Mouse (Mus musculus) lung, adult 2 months (tissue): ENCODE results near the gene Gna13. TPM values are rescaled to one million over a fixed set of nuclear protein-coding genes. Genes with fewer than 3 reads are reported as not detected.
"Not testable (repeated sequence)": the region's sequence is repeated elsewhere in the genome, so short reads cannot be mapped to it uniquely, and the experiment has no call there.

Source experiments
- DNase-seq: peaks from one replicate; pipeline ENCODE4 v3.0.0; 2022
- H3K4me1 ChIP-seq: fragments of 200-500 bp; 2 replicates; pipeline ENCODE4 v1.6.1; 2011; ENCODE audit warnings: low read length; ENCODE audit not compliant: control insufficient read depth, insufficient read depth
- H3K4me3 ChIP-seq: fragments of 200-500 bp; replicated peaks from 2 replicates; pipeline ENCODE3; 2011; ENCODE audit warnings: low read depth, mild to moderate bottlenecking, control low read depth, low read length; ENCODE audit errors: extremely low read depth
- CTCF ChIP-seq: fragments of 200-500 bp; IDR thresholded peaks from 2 replicates; pipeline ENCODE4 v1.5.1; 2011; ENCODE audit warnings: mild to moderate bottlenecking, low read length, control low read depth; ENCODE audit not compliant: insufficient read depth
- POLR2A ChIP-seq: fragments of 200-500 bp; IDR thresholded peaks from 2 replicates; pipeline ENCODE4 v1.6.1; 2011; ENCODE audit warnings: low read depth, mild to moderate bottlenecking, control low read depth, low read length, borderline replicate concordance; ENCODE audit errors: extremely low read depth
- WGBS: fragments of 180-500 bp; shearing (Covaris S2); methylation state at CpG from one replicate; pipeline ENCODE4 v1.1.7; 2018; 5-methylcytosine and 5-hydroxymethylcytosine counted together
- polyA plus RNA-seq: library from polyadenylated mRNA; depleted of rRNA; stranded (reverse); fragments of >200 nt; gene quantifications from 2 replicates; pipeline ENCODE4 v1.2.3, GENCODE M21; 2012

Gna13 gene
- polyA plus RNA-seq, 1 experiment: 42.6 TPM

DNA sequence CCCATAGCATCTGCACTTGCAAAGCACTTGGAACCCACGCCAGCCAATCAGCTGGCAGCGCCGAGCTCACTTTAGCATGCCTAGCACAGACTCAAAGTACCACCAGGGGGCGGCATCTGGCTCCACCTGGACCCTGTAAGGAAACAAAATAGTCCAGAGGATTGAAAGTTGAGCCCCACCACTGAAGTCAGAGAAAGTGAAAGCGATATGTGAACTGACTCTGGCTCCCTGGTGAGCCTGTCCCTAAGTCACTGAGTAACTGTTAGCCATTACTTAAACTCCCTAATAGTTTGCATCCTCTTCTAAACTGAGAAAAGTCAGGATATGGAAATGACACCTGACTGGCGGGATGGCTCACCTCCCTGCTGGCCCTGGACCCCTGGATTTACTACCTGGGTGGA lies 31.2 kb upstream of the Gna13 start:
- H3K4me1 ChIP-seq: no peaks in the 10 kb centered on the region
- DNase-seq: peak; percentile 89
- 3% methylated on average over 6 of the region's 6 CpGs for WGBS
- peak overlapping the region; percentile 62 for H3K4me3 ChIP-seq
- no peak for TF ChIP-seq POLR2A
- peak; percentile 80 for TF ChIP-seq CTCF

DNA sequence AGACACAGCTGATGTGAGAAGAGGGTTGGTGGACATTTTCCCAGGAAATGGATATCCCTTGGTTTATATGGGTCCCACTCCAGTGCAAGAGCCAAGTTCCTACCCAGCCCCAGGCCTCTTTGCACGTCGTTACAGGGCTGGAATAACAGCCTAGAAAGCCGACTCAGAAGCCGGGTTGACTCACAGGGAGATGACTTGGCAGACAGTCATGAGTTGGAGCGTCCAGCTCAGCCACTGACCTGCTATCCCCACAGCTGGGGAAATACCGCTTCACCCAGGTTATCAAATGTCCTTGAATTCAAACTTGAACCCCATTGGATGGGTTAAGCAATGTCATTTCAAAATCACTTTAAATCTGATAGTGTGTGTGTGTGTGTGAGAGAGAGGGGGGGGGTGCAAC lies 29.9 kb upstream of the Gna13 start:
- TF ChIP-seq CTCF: no peak
- TF ChIP-seq POLR2A: no peak
- no peaks in the 10 kb centered on the region for H3K4me1 ChIP-seq
- 57% methylated on average over 6 of the region's 6 CpGs for WGBS
- DNase-seq: no peak
- no peak overlapping the region for H3K4me3 ChIP-seq

DNA sequence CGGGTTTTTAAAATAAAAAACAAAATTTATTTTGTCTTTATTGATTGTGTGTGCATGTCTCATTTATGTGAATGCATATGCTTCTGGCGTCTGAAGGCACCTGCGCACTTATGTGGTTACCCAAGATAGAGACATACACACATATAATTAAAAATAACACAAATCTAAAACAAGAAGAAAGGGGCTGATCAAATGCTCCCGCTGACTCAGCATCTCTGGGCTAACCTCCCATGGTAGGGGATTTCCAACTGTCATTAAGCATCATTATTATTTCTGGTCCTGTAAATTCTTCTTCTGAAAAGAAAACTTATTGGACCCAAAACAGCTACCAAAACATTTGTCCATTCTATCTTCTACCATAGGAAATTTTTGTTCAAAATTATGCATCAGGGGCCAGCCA lies 27.9 kb upstream of the Gna13 start:
- 94% methylated on average over 4 of the region's 4 CpGs for WGBS
- no peak for DNase-seq
- TF ChIP-seq CTCF (no peak), POLR2A (no peak)
- no peak overlapping the region for H3K4me3 ChIP-seq
- no peaks in the 10 kb centered on the region for H3K4me1 ChIP-seq

DNA sequence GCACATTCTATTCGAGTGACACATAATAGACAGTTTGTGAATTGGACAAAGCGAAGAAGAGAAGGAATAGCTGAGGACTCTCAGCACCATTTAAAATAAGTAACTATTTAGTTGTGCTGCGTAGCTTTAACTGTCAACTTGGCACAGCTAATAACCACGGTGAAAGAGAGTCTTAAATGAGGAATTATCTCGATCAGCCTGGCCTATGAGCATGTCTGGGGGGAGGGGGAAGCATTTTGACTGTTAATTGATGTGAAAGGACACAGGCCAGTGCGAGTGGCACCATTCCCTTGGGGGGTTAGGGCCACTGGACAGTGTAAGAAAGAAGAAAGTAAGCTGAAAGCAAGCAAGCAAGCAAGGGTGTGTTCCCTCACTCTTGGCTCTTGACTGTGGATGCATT lies 26.7 kb upstream of the Gna13 start:
- H3K4me1 ChIP-seq: no peaks in the 10 kb centered on the region
- no peak overlapping the region for H3K4me3 ChIP-seq
- 55% methylated on average over 6 of the region's 6 CpGs for WGBS
- no peak for DNase-seq
- no peak for TF ChIP-seq POLR2A
- no peak for TF ChIP-seq CTCF

DNA sequence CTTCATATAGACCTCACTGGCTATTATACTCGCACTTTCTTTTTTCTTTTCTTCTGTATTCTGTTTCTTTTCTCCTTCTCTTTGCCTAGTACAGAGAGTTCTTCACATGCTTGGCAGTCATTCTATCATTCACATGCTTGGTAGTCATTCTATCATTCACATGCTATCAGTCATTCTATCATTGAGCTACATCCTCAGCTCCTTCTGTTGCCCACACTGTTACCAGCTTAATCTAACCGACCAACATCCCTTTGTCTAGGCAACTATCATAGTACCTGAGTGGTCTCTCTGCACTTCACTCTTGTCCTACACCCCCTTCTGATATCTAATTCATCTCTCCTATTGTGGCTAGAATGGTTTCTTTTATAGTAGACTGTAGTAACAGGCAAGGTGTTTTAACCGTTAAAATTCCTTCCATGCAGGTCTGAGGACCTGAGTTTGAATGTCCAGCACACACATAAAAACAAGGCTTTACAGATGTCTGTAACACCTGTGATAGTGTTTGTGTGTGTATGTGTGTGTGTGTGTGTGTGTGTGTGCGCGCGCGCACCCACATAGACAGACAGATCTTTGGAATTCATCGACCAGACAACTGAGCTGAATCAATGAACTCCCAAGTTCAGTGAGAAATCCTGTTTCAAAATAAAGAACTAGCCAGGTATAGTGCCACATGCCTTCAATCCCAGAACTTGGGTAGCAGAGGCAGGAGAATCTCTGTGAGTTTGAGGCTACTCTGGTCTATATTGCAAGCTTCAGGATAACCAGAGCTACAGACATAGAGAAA lies 23.3 kb upstream of the Gna13 start:
- Histone ChIP-seq H3K4me1 (peaks cover 13% of the 10 kb centered on the region), H3K4me3 (no peak overlapping the region)
- TF ChIP-seq CTCF (no peak), POLR2A (no peak)
- 95% methylated on average over 8 of the region's 8 CpGs for WGBS
- DNase-seq: no peak

DNA sequence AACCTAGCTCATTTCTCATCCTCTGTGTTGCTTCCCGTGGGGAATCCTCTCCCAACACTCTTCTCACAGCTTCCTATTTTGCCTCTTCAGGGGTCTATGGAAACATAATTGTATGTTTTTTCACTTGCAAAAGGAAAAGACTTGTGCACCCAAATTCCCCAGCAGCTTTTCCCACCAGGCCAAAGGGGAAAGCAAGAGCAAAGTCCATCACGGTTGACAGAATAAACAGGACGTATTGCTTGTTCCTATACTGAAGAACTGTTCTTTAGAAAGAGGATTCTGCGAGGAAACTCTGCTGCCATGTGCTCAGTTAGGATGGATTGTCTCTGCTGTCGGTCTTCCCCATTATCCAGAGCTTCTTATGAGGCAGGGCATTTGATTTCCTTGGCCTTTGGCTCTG lies 22.1 kb upstream of the Gna13 start:
- TF ChIP-seq POLR2A (no peak), CTCF (no peak)
- Histone ChIP-seq H3K4me1 (peaks cover 18% of the 10 kb centered on the region), H3K4me3 (no peak overlapping the region)
- WGBS: 56% methylated on average over 5 of the region's 5 CpGs
- DNase-seq: no peak

DNA sequence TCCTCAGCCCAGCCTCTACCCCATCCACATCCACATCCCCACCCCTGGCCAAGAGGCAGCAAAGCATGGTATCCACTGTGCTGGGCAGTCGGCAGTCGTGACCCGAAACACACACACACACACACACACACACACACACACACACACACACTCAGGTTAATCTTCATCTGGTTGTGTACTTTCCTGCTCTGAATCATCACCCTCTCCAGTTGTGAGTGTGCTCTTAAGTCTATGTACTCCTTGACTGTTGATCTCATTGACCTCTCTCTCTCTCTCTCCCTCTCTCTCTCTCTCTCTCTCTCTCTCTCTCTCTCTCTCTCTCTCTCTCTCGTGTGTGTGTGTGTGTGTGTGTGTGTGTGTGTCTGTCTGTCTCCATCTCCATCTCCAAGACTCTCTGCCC lies 20.0 kb upstream of the Gna13 start:
- not testable (repeated sequence) for H3K4me3 ChIP-seq, DNase-seq
- peaks cover 24% of the 10 kb centered on the region for H3K4me1 ChIP-seq
- 75% methylated on average over 4 of the region's 4 CpGs for WGBS

DNA sequence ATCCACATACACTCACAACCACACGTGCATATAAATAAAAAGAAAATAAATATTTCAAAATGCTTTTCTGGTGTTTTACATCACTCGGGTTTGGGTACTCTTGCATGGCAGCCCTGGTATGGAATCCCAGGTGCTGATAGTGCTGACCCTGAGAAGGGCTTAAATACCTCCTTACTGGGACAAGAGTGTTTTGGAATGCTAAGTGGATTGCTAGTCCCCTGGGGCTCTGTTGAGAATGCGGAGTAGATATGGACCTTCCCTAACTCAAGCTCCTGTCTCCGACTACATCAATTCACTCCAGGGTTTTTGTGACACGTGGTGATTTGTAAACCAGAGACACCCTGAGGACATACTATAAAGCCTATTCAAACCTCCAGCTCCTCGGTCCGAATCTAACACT lies 19.1 kb upstream of the Gna13 start:
- Histone ChIP-seq H3K4me1 (peaks cover 24% of the 10 kb centered on the region), H3K4me3 (no peak overlapping the region)
- 41% methylated on average over 7 of the region's 7 CpGs for WGBS
- no peak for DNase-seq
- no peak for TF ChIP-seq CTCF
- no peak for TF ChIP-seq POLR2A

DNA sequence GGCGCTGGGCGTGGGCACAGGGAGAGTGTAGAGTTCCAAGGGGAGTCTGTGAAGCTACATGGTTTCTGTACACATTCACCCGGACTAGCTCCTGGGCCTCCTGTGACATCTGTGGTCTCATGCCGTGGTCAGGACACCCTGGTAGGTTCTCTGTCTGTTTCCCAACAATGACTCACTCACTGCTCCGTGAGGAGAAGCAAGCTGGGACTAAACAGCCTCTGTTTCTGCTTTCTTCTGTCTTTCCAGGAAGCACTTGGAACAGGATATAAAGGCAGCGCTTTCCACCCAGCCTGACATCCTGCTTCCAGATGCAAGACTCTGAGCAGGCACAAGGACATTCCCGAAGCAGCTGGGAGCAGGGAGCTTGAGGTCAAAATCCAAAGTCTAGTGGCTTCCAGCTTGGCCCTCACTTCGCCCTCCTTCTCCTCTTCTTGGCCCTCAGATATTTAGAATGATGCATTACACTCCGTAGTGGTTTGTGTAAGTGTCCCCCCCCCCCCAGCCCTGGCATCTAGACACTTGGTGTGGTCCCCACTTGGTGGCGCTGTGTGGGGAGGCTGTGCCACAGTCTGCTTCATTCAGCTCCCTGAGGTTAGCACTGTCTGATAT lies 18.5 kb upstream of the Gna13 start:
- TF ChIP-seq POLR2A: no peak
- TF ChIP-seq CTCF: peak; percentile 63
- peak; percentile 65 for DNase-seq
- H3K4me1 ChIP-seq: peaks cover 24% of the 10 kb centered on the region
- peak overlapping the region; percentile 30 for H3K4me3 ChIP-seq
- WGBS: 15% methylated on average over 10 of the region's 10 CpGs
